ENCODE assay signal across 8 mouse cellular contexts in genomic region chr4:148360931-148361330, GRCm38 (mm10).
A peak's percentile ranks its signal among the peaks of the same experiment; 100 is the strongest.
DNase-seq lines count a peak whose midpoint lies in the region; ATAC-seq and TF ChIP-seq lines count a peak whose summit lies in the region.
"Had no signal": no experiment of that assay in that cellular context is flagged by ENCODE, and none has a peak within 500 bp of the region (broad histone marks: within the 10 kb centered on the region; RNA-seq: fewer than 3 reads in every experiment).

No protein-coding gene starts in this region.

- H3K27ac ChIP-seq in midbrain, postnatal 0 days (ENCODE audit: low read depth, low read length): no peak overlapping the region
- no peak overlapping the region for H3K27ac ChIP-seq in intestine, embryonic 15.5 days

- no peak overlapping the region for H3K4me2 ChIP-seq in midbrain, postnatal 0 days (ENCODE audit: low read depth, low read length, poor library complexity, severe bottlenecking)
- no peak overlapping the region for H3K4me2 ChIP-seq in intestine, embryonic 15.5 days (replicated peaks)

- no peak overlapping the region for H3K4me3 ChIP-seq in midbrain, postnatal 0 days (ENCODE audit: low read depth, low read length)
- no peak overlapping the region for H3K4me3 ChIP-seq in intestine, embryonic 15.5 days (replicated peaks)

- 61% methylated on average over 9 of the region's 9 CpGs for WGBS in midbrain, postnatal 0 days
- 77% methylated on average over 9 of the region's 9 CpGs for WGBS in intestine, embryonic 15.5 days

- no peak for TF ChIP-seq CTCF in midbrain, postnatal 0 days (IDR thresholded peaks at IDR 0.05)

- H3K27me3 ChIP-seq in midbrain, postnatal 0 days (ENCODE audit: insufficient read depth, low read length): no peaks in the 10 kb centered on the region
- H3K27me3 ChIP-seq in intestine, embryonic 15.5 days (replicated peaks): no peaks in the 10 kb centered on the region

- H3K9ac ChIP-seq in midbrain, postnatal 0 days (replicated peaks; ENCODE audit: low read length, poor library complexity, severe bottlenecking): no peak overlapping the region
- H3K9ac ChIP-seq in intestine, embryonic 15.5 days: no peak overlapping the region

- no peaks in the 10 kb centered on the region for H3K9me3 ChIP-seq in midbrain, postnatal 0 days (ENCODE audit: low read length)
- no peaks in the 10 kb centered on the region for H3K9me3 ChIP-seq in intestine, embryonic 15.5 days
- H3K9me3 ChIP-seq: G1E had no signal

- peaks cover 10% of the 10 kb centered on the region for H3K4me1 ChIP-seq in midbrain, postnatal 0 days (ENCODE audit: insufficient read depth, low read length)
- H3K4me1 ChIP-seq in intestine, embryonic 15.5 days (replicated peaks): no peaks in the 10 kb centered on the region

- DNase-seq in brain, embryonic 18.5 days (ENCODE audit: low read depth, low spot score): peak; percentile 67
- DNase-seq in cerebellum, adult 9-11 months: peak; percentile 97
- peak; percentile 86 to 93 for DNase-seq in layer of hippocampus, adult 18-20 months (ENCODE audit: low spot score in 2 of 2)
- peak; percentile 89 for DNase-seq in midbrain, postnatal 0 days (ENCODE audit: low spot score)
- no peak for DNase-seq in ovary, postnatal 14 days (ENCODE audit: low spot score)
- no peak for DNase-seq in lung, postnatal 36 days

- no peaks in the 10 kb centered on the region for H3K36me3 ChIP-seq in midbrain, postnatal 0 days (ENCODE audit: insufficient read depth, low read length)
- H3K36me3 ChIP-seq in intestine, embryonic 15.5 days: no peaks in the 10 kb centered on the region
- H3K36me3 ChIP-seq: G1E had no signal

- ATAC-seq in midbrain, postnatal 0 days (ENCODE audit: low FRiP score): peak; percentile 22; the same call in 1 of the 2 replicates
- ATAC-seq in intestine, embryonic 15.5 days: no peak

Comparison
In these comparisons a context has a peak if more than half of its experiments do, and no peak if none do; other contexts are left out.
1. DNase-seq: peak in brain, embryonic 18.5 days (single experiment), cerebellum, adult 9-11 months (single experiment), layer of hippocampus, adult 18-20 months (2 of 2) and midbrain, postnatal 0 days (single experiment); none in ovary, postnatal 14 days (single experiment) and lung, postnatal 36 days (single experiment).